Mouse (Mus musculus) urinary bladder, postnatal 4 days (tissue): ENCODE data around the gene Bag5.
A peak's percentile ranks its signal among the peaks of the same experiment; 100 is the strongest.

ENCODE experiments used
- DNase-seq, 2 experiments: peaks; one replicate each; pipeline ENCODE4 v3.0.0; 2021 to 2022; ENCODE audit warnings: low spot score in 2 of 2

Gene Bag5

DNA sequence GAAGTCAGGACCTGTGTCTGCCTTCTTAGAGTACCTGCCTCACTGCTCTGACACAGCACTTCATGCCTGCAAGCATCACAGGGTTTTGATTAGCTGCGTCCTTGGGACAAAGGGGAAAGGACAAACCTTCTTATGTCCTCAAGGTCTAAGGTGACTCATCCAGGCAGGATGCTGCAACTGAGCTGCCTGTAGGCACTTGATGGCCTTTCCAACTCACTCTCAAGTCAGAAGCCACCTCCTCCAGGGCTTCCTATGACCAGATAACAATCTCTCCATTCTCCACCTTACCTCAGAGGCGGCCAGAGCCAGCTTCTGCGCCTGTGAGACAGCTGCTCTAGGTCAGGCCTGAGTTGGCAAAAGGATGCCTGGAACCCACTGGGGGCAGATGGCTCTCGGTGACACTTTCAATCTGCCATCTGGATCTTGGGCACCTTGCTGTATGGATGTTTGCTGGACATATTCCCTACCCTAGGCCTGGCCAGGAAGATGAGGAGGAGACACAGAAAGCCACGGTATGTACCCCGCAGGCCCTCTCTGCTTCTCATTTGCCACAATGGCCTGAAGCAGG, 14.6 kb downstream of the Bag5 start:
- DNase-seq = no peak

DNA sequence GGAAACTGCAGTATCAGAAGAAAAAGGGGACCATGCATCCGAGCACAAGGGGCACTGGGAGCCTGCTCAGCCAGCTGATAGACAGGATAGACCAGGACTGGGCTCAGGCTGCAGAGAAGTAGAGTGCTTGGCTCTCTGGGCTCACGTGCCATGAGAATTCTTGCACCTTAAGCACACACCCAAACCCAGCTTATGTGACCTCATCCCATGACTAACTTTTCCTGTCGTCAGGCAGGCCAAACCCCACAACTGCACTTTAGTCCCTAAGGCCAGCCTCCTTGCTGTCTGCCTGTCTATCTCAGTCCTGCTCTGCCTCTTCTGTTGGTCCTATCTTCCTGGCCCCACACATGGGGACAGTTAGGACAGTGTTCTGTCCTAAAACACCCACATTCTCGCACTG, 15.3 kb downstream of the Bag5 start:
- DNase-seq = no peak

DNA sequence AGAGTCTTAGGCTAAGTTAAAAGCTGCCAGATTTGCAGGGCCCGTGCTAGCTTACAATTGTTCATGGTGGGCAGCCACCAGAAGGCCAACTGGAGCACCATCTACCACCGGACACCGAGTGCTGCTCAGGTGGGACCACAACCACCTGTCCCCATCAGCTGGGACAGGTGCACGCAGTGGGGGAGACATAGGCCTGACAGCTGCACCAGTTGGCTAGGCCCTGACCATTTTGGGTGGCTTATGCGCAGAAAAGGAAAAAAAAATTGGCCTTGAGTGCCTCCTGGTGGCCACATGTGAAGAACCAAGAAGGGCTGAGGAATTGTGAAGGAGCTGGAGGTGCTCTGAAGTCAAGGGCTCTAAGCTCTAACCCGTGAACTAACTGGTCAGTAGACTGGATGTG, 16.8 kb downstream of the Bag5 start:
- peak in 1 of 2 experiments; percentile 50 for DNase-seq

DNA sequence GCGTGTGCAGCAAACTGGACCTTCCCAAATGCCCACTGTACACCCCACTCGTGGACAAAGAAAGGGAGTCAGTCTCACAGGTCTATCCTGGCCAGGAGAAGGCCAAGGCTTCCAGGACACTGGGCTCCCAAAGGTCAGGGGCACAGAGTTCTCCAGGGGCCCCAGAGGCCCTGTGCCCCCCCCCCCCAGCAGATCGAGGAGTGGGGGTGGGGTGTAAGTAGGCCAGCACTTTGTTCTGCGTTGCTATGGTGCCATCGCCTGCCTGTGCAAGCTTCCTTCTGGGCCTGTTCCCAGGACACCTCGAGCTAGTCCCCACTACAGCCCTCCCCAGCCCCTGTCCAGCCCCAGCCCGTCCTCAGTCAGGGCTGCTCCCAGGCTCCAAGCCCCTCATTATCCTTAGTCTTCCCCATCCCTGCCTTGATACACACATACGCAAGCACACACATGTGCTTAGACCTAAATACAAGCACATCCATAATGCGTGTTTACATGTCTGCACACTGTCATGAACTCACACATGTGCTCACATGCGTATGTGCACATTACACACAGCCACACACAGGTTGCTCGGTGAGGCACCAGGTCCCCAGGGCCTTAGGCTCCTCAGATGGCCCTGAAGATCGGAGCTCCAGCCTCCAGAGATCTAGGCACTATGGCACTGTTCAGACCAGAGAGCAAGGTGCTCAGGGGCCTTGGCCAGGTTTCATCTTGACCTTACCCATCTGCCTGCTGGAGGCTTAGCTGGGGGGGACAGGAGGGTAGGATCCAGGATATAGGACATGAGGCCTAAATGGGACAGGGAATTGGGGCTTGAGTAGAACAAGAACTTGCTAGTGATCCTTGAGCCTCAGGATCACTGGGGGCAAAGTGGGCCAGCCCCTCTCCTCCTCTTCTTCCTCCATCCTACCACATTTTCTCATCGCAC, 17.9 kb downstream of the Bag5 start:
- DNase-seq = no peak

DNA sequence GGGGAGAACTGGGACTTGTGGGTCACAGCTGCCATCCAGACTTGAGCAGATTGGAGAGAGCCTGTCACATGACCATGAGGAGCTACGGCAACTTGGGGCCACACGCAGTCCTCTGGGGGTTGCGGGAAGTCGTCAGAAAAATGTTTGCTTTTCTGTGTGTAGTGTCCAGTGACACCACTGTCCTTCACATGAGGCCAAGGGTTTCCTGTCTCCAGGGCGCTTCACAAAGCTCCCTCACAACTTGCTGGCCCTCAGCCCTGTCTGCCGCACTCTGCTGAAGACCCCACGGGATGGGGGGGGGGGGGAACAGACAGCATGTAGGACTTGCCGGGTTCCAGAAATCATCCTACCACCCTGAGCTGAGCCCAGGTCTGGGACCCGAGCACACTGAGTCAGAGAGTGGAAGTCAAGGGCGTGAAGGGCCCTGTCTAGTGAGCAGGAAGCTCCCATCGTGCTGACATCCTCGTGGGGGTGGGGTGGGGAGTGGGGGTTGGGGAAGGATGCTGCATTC, 18.7 kb downstream of the Bag5 start:
- no peak for DNase-seq

DNA sequence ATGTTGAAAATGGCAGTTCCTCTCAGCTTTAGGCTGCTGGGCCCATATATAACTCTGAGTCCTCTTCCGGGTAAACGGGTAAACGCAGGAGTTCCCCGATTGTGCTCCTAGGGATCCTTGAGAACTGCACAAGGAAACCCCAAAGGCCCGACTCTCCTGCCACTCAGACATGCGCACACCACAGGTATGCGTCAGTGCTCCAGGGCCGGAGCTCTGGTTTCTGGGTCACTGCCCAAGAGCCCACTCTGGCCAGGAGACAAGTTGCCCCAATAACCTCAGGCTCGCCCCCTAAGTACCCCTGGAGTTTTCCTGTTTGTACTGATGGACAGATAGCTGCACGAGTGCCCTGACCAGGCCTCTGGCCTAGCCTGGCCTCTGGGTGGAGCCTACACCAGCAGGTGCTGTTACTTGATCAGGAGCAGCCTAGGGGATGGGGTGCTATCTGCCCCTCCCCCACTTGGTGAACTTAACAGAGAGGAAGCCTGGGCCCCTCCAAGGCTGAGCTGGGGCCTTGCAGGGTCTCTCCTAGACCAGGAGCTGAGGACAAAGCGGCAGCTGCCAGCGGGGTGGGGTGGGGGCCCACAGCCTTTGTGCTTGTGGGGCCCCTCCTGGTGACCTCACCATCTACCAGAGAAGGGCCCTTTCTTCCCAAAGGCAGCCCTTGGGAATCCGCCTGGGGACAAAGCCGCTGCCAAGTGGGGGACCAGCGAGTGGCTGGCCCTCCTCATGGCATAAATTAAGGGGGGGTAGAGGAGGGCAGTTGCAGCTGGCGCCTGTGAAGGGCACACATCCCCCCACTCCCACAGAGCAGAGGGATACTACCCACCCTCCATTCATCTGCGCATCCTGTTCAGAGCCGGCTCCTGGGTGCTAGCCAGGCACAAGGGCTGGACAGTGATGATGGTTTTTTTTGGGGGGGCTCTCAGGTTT, 19.5 kb downstream of the Bag5 start:
- no peak for DNase-seq

DNA sequence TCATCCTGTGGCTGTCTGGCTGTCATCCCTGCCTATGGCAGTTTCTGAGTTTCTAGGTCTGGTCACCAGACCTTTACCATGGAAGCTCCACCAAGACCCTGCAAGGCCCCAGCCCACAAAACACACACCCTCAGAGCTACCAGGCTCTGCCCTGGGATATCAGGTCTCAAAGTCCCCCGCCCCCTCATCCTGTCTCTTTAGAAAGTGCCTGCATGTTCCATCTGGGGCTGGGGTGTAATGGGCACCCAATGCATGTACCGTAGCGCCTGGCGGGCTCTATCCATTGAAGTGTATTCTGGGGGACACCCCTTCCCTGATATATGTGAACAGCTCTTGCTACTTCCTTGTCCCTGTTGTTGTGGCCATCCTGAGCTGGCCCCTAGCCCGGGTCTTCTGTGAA, 20.2 kb downstream of the Bag5 start:
- no peak for DNase-seq

DNA sequence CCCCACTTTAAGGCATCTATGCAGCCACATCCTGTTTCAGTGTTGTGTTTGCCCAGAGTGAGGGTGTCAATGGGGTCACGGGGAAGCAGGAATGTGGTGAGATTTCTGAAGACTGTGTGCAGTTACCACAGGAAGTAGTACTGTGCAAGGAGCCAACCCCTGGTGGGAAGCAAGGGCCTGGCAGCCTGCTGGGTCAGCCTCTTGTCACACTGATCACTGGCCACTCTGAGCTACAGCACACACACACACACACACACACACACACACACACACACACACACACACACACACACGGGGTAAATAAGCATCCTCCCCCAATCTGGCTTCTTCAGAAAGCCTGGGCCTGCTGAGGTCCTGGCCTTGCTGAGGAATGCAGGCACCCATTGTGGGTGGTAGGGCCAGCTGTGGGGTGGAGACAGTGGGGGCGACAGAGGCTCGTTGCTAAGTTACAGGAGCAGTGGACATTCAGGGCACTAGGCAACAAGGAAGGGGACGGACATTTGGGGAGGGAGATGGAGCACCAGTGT, 21.6 kb downstream of the Bag5 start:
- no peak for DNase-seq

DNA sequence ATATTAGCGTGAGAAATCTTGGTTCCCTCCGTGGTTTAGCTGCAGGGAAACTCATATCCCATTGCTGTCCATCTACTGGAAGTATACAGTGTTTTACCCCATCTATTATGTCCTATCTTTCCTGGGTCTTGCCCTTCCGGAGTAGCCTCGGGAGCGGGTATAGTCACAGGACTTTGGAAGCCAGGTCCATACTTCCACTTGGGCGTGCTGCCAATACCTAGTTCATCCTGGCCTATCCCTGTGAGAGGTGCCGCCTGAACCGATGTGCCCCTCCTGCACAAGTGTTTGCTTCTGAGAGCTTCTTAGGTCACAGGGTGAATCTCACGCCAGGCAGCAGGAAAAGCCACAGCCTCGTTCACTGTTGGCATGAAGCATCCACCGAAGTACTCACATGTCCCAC, 23.6 kb downstream of the Bag5 start:
- DNase-seq = no peak

DNA sequence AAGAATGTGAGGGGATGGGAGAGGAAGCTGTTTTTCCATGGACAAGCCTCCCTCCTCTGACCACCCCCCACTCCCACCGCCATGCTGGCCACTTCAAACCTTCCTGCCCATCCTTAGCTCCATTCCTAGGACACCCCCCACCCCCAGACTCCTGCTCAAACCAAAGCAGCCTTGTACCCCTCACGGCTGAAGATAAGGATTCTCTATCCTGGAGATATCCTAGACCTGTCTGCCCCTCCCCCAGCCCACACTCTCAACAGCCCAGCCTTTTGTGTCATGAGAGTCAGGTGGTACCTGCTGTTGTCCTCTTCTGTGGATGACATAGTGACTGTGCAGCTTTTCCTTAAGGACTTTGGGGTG, 25.0 kb downstream of the Bag5 start:
- DNase-seq = no peak

DNA sequence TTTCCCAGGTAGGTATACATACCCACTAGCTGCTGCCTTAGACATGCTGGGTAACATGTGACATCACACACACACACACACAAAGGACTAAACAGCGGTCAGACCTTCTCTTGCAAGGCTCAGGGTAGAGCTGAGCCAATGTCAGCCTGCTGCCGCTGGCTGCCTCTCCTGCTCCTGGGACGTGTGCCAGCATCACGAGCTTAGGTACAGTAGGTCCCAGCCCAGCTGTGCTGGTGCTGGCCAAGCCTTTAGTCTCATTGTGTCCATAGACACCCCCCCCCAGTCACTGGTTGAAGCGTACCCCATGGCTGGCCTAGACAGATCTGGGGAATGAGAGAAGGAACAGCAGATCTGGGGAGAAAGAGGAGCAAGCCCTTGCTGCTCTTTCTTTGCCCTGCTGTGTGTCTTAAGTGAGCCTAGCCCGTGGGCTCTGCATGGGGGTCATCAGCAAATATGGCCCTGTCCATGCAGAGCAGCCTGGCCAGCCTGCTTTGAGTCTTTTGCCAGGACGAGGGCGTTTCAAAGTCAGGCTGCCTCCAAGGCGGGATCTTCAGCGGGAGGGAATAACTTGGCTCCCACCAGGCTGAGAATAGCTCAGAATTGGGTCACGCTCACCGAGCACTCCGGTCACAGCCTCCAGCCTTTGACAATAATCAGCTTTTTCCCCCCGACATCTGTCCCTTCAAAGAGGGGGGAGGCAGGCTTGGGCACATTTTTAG, 25.5 kb downstream of the Bag5 start:
- peak in 1 of 2 experiments; percentile 71 for DNase-seq

DNA sequence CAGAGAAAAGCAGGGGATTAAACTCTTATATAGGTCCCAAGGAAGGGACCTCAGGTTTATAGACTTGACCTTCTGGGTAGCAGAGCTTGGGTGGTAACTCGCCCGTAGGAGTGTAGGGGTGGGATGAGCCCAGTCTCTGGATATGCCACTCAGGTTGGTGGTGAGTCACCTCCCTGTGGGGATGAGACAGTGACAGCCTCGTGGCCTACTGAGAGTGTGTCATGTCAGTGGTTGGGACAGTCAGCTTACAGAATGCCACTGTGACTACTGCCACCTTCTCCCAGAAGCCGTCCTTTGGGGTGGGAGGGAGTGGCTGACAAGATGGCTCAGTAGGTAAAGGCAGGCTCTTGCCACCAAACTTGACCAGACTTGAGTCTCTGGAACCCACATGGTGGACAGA, 26.7 kb downstream of the Bag5 start:
- no peak for DNase-seq

DNA sequence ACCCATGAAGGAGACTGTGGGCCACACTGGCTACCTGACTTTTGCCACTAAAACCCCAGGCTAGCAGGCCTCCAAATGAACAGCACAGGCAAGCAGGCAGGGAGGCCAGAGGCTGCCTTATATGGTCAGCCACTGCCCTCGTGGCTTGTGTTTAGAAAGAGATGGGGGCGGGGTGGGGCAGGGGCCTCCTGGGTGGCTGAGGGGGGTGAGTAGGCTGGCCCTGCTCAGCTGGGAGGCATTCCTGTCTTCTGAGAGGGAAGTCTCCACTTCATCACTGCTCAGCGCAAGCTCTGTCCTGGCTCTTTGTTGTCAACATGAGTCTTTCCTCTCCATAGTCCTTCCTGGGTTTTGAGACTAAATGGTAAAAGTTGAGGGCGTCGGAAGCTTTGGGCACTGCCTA, 30.3 kb downstream of the Bag5 start:
- DNase-seq = no peak

DNA sequence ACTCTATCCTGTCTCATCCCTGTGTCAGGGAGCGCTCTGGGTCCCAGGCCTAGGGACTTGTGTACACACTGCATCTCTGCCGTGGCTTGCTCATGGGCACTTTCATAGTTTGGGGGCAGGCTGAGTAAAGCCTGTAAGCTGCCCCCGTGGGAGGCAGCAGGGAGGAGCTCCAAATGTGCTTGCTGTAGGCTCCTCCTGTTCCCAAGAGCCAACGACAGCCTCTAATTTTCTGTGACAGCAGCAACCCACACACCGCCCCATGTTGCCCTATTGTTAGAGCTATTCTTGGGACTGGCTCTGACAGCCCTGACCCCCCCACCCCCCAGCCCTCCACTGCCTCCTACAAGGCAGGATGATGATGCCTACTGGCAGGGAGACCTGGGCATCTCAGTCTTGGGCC, 31.1 kb downstream of the Bag5 start:
- DNase-seq = peak in 1 of 2 experiments; percentile 33

DNA sequence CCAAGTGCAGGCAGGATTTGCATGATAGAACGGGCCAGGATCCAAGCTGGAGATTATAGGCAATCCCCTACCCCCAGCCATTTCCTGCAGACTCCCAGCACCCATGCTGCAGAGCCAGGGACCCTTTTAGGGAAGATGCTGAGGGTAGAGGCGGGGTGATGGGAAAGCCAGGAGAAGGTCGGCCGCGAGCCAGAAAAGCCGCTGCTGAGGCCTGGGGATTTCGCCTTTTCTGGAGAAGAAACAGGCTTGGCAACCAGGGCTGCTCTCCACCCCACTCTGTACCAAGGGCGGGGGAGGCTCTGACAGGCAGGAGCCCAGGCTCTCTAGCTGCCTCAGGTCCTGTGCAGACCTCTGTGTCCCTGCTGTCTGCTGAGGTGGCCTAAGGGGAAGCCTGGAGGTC, 31.8 kb downstream of the Bag5 start:
- DNase-seq = peak in 1 of 2 experiments; percentile 61

DNA sequence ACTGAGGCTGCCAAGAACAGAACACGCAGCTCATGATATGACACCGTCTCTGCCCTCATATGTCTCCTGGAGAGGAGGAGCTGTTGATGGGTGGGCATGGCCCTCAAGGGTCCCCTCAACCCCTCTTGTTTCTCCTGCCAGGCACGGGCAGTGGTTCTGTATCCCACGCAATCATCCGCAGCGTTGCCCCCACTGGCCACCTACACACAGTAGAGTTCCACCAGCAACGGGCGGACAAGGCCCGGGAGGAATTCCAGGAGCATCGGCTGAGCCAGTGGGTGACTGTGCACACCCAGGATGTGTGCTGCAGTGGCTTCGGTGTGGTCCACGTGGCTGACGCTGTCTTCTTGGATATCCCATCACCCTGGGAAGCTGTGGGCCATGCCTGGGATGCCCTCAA, 32.4 kb downstream of the Bag5 start:
- DNase-seq = no peak

DNA sequence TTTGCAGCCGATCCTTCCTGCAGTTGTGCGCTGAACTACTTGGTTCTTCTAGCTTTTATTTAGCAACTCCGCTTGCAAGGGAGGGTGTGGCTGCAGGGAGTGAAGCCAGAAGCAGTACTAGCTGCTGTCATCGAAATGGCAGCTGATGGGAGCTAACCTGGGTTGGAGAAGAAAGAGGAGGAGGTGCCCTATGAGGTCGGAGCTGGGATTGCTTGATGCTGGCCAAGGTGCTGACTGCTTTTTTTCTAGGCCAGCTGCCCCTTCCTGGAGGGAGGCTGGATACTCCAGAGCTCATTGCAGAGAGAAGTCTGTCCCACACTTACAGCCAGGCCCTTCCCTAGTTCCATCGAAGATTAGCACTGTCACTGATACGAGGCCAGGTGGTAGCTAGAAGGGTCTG, 34.1 kb downstream of the Bag5 start:
- no peak for DNase-seq

DNA sequence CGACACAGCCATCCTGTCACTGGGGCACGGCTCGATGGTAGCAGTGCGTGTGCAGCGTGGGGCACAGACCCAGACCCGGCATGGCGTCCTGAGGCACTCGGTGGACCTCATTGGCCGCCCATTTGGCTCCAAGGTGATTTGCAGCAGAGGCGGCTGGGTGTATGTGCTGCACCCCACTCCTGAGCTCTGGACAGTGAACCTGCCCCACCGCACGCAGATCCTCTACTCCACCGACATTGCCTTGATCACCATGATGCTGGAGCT, 34.5 kb downstream of the Bag5 start:
- DNase-seq = no peak

DNA sequence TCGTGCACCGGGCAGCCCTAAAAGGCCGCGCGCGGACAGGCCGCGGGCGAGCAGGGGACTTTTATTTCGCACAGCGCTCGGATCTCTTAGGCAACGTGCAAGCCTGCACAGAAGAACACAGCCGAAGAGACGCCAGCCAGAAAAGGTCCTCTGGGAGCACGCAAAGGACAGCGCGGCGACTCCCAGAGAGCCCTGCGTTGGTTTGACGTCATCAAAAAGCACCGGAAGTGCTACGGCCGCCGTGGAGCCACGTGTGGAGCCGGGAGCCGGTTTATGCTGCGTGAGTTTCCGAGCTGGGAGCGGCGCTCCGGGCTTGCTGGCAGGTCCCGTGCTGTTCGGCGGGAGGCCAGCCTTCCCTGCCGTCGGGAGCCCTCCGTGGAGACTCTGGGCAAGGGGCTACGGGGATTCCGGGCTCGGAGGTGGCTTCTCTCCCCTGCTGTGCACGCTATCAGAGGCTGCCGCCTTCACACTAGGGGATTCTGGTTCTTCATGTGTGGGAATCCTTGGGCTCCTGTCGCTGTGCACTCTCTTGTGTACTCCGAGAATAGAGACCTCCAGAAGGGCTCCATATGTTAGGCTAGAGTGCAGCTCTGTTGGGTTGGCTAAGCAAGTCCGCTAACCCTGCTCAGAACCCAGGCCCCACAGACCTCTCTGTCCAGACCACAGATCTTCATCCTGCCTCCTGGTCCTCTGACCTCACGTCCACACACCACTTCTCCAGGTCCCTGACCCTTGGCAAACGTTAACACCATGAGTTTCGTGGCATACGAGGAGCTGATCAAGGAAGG, 35.0 kb downstream of the Bag5 start, which contains the start of gene Trmt61a:
TSS of gene Trmt61a (plus strand) at position 224 of the 788 bp plus-strand sequence.
- DNase-seq = peak; percentile 83 to 92

DNA sequence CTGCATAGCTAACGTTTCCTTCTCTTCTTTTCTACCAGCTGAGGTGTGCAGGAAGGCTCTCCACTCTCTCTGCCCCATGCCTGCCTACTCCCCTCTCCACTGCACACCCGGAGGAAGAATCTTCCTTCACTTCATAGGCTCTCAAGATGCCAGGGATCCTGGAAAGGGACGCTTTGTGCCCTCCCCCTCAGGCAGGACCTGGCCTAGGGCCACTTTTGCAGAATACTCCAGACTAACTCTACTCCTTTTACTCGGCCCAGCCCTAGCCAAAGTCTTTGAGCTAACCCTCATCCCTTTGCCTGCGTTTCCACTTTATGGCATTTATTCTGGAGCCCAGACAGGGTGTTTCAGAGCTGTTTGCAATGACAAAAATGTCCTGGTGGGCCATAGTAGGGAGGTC, 35.6 kb downstream of the Bag5 start:
- DNase-seq = peak in 1 of 2 experiments; percentile 38
